Mouse (Mus musculus): ENCODE data around the gene Zfp428. TPM values are rescaled to one million over a fixed set of nuclear protein-coding genes. Genes with fewer than 3 reads are reported as not detected.

Zfp428 gene
- polyA plus RNA-seq, 2 experiments, result 29.6 to 67.8 TPM

- no peak for ATAC-seq (ENCODE audit: low FRiP score, low read depth)
- no peak overlapping the region for H3K4me2 ChIP-seq (replicated peaks; ENCODE audit: low read depth, low read length, severe bottlenecking)
- no peaks in the 10 kb centered on the region for H3K9me3 ChIP-seq (ENCODE audit: control insufficient read depth, low read length)
- no peak for TF ChIP-seq POLR2A (IDR thresholded peaks at IDR 0.05; ENCODE audit: borderline replicate concordance, extremely low read depth, insufficient read depth, insufficient read length)
- H3K4me1 ChIP-seq (ENCODE audit: control insufficient read depth, insufficient read depth, low read length), result peaks cover 8% of the 10 kb centered on the region; the same call in 1 of the 2 replicates
- H3K27me3 ChIP-seq (ENCODE audit: control insufficient read depth, insufficient read depth, low read length), result no peaks in the 10 kb centered on the region
- no peak overlapping the region for H3K27ac ChIP-seq (replicated peaks; ENCODE audit: low read depth, low read length)
- H3K4me3 ChIP-seq (replicated peaks; ENCODE audit: low read length), result no peak overlapping the region
- H3K9ac ChIP-seq (ENCODE audit: low read depth, low read length, severe bottlenecking), result no peak overlapping the region
- H3K36me3 ChIP-seq (ENCODE audit: control insufficient read depth, insufficient read depth, low read length), result peaks cover 14% of the 10 kb centered on the region
- 82% methylated on average over 2 of the region's 2 CpGs for WGBS
- DNase-seq (ENCODE audit: low spot score), result no peak
These were observed 37.7 kb downstream of the Zfp428 start for GRCm38 (mm10) chr7:24544506-24544905.

DNA sequence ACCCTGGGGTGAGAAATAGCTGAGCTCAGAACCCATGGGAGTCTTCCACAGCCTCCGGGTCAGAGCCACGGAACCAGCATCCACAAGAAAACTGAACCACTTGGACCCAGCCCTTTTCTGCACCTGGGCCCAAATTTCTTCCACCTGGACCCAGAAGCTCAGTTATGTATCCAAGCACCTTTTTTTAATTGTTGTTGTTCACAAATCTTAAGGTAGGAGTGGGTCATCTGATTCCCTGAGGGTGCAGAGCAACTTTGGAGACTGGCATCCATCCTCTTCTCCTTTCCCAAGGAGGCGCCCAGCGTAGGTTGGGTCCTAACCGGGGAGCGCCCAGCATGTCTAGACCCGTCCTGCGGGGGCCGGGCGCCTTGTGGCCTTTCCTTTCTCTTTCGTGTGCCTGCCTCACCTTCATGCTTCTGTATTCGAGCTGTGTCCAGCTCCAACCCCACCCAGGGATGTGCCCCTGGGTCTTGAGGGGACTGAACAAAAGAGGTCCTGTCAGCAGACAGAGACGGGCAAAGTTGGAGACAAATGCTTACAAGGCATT is 39.3 kb downstream of the Zfp428 start, which contains the start of the genes Pinlyp and Xrcc1:
TSS of gene Pinlyp (minus strand) at position 51 of the 547 bp plus-strand sequence.
TSS of gene Xrcc1 (plus strand) at position 222 of the 547 bp plus-strand sequence.
- no peak for TF ChIP-seq POLR2A (IDR thresholded peaks at IDR 0.05; ENCODE audit: borderline replicate concordance, extremely low read depth, insufficient read depth, insufficient read length)
- ATAC-seq (ENCODE audit: low FRiP score, low read depth) (no peak), DNase-seq (ENCODE audit: low spot score) (no peak)

DNA sequence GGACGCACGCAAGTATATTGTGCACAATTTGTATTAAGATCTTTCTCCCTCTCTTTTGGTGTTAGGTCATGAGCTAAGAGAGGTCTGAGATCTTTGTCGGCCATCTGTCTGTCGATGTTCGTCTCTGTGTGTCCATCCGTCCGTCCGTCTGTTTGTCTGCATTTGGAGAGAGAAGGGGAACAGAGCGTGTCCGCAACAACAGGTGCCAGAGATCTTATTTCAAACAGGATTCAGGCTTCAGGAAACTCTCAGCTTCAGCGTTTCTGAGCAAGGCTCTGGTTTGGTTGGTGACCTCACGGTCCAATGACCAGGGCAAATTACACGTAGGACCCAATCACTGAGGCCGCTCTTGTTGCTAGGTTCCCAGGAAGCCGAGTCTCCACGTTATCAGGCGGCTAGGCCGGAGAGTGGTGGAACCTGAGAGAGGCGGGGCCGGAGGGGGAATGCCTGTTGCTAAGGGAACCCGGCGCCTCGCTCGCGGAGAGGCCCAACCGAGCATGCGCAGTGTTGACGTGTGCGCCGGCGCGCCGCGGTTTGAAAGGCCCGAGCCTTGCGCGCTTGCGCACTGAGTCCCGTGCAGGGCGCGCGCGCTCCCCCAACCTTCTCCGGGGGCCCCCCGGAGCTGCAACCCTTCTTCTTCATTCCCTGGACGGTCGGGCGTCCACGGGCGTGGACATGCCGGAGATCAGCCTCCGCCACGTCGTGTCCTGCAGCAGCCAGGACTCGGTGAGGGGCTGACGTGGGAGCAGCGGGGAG is 40.0 kb downstream of the Zfp428 start:
- Histone ChIP-seq H3K36me3 (ENCODE audit: control insufficient read depth, insufficient read depth, low read length) (peaks cover 33% of the 10 kb centered on the region), H3K9ac (ENCODE audit: low read depth, low read length, severe bottlenecking) (peak overlapping the region; percentile 74), H3K27me3 (ENCODE audit: control insufficient read depth, insufficient read depth, low read length) (no peaks in the 10 kb centered on the region), H3K9me3 (ENCODE audit: control insufficient read depth, low read length) (no peaks in the 10 kb centered on the region), H3K27ac (replicated peaks; ENCODE audit: low read depth, low read length) (peak overlapping the region; percentile 58; the same call in 1 of the 2 replicates), H3K4me3 (replicated peaks; ENCODE audit: low read length) (peak overlapping the region; percentile 80), H3K4me2 (replicated peaks; ENCODE audit: low read depth, low read length, severe bottlenecking) (peak overlapping the region; percentile 65), H3K4me1 (ENCODE audit: control insufficient read depth, insufficient read depth, low read length) (peaks cover 8% of the 10 kb centered on the region; the same call in 1 of the 2 replicates)
- peak; percentile 99 for DNase-seq (ENCODE audit: low spot score)
- TF ChIP-seq POLR2A (IDR thresholded peaks at IDR 0.05; ENCODE audit: borderline replicate concordance, extremely low read depth, insufficient read depth, insufficient read length), result 0 out of 2 replicates have a peak, but pooled peaks have one; percentile 76
- under 1% methylated on average over 54 of the region's 57 CpGs for WGBS
- peak; percentile 98 for ATAC-seq (ENCODE audit: low FRiP score, low read depth)

More for the DNA sequence above, 39.3 kb downstream of the Zfp428 start, which contains the start of the genes Pinlyp and Xrcc1:
- Histone ChIP-seq H3K36me3 (ENCODE audit: control insufficient read depth, insufficient read depth, low read length) (peaks cover 27% of the 10 kb centered on the region), H3K9ac (ENCODE audit: low read depth, low read length, severe bottlenecking) (peak within 1 kb of the TSS; percentile 74), H3K4me2 (replicated peaks; ENCODE audit: low read depth, low read length, severe bottlenecking) (peak within 1 kb of the TSS; percentile 65), H3K27me3 (ENCODE audit: control insufficient read depth, insufficient read depth, low read length) (no peaks in the 10 kb centered on the region), H3K9me3 (ENCODE audit: control insufficient read depth, low read length) (no peaks in the 10 kb centered on the region), H3K4me3 (replicated peaks; ENCODE audit: low read length) (peak within 1 kb of the TSS; percentile 80), H3K4me1 (ENCODE audit: control insufficient read depth, insufficient read depth, low read length) (peaks cover 8% of the 10 kb centered on the region; the same call in 1 of the 2 replicates), H3K27ac (replicated peaks; ENCODE audit: low read depth, low read length) (peak within 1 kb of the TSS; percentile 58; the same call in 1 of the 2 replicates)
- WGBS, result 30% methylated on average over 13 of the region's 13 CpGs

- H3K27ac ChIP-seq (replicated peaks; ENCODE audit: low read depth, low read length), result peak overlapping the region; percentile 58; the same call in 1 of the 2 replicates
- 31% methylated on average over 13 of the region's 13 CpGs for WGBS
- peak overlapping the region; percentile 80 for H3K4me3 ChIP-seq (replicated peaks; ENCODE audit: low read length)
- TF ChIP-seq POLR2A (IDR thresholded peaks at IDR 0.05; ENCODE audit: borderline replicate concordance, extremely low read depth, insufficient read depth, insufficient read length), result no peak
- no peaks in the 10 kb centered on the region for H3K27me3 ChIP-seq (ENCODE audit: control insufficient read depth, insufficient read depth, low read length)
- peak overlapping the region; percentile 74 for H3K9ac ChIP-seq (ENCODE audit: low read depth, low read length, severe bottlenecking)
- no peak for ATAC-seq (ENCODE audit: low FRiP score, low read depth)
- peak overlapping the region; percentile 65 for H3K4me2 ChIP-seq (replicated peaks; ENCODE audit: low read depth, low read length, severe bottlenecking)
- peaks cover 8% of the 10 kb centered on the region; the same call in 1 of the 2 replicates for H3K4me1 ChIP-seq (ENCODE audit: control insufficient read depth, insufficient read depth, low read length)
- no peak for DNase-seq (ENCODE audit: low spot score)
- H3K36me3 ChIP-seq (ENCODE audit: control insufficient read depth, insufficient read depth, low read length), result peaks cover 41% of the 10 kb centered on the region
- no peaks in the 10 kb centered on the region for H3K9me3 ChIP-seq (ENCODE audit: control insufficient read depth, low read length)
These were observed 40.8 kb downstream of the Zfp428 start for GRCm38 (mm10) chr7:24547534-24548036.

Measured in limb, embryonic 14.5 days (tissue).